Mouse (Mus musculus) MEL (cell line): ENCODE measurements around the gene Znfx1.

Experiments used
- CHD1 ChIP-seq: IDR thresholded peaks from 2 replicates; pipeline ENCODE4 v1.6.1; 2012; ENCODE audit warnings: low read depth, mild to moderate bottlenecking, inconsistent platforms, low read length, improper control_type of control experiment
- CTCF ChIP-seq, 3 experiments: IDR thresholded peaks in 2 of 3; conservative IDR thresholded peaks in 1 of 3; 2 replicates each; pipeline ENCODE4 v1.5.1; 2011 to 2012; ENCODE audit warnings: low read length in 3 of 3, low read depth in 2 of 3, mild to moderate bottlenecking in 2 of 3, improper control_type of control experiment in 1 of 3, inconsistent platforms in 1 of 3, mixed read lengths in 1 of 3, moderate library complexity in 1 of 3; ENCODE audit not compliant: control insufficient read depth in 1 of 3, insufficient read depth in 1 of 3, poor library complexity in 1 of 3, severe bottlenecking in 1 of 3
- E2F4 ChIP-seq: IDR thresholded peaks from 2 replicates; pipeline ENCODE4 v1.6.1; 2011; ENCODE audit warnings: low read depth, low read length, improper control_type of control experiment, borderline replicate concordance
- EP300 ChIP-seq, 2 experiments: IDR thresholded peaks; 2 replicates each; pipeline ENCODE4 v1.6.1; 2011; ENCODE audit warnings: improper control_type of control experiment in 2 of 2, low read length in 2 of 2, low read depth in 1 of 2, mild to moderate bottlenecking in 1 of 2
- ETS1 ChIP-seq: IDR thresholded peaks from 2 replicates; pipeline ENCODE4 v1.6.1; 2012; ENCODE audit warnings: low read depth, mild to moderate bottlenecking, inconsistent platforms, low read length, improper control_type of control experiment, moderate library complexity
- MAFK ChIP-seq: IDR thresholded peaks from 2 replicates; pipeline ENCODE4 v1.6.1; 2011; ENCODE audit warnings: low read depth, mild to moderate bottlenecking, low read length, improper control_type of control experiment, borderline replicate concordance
- POLR2A ChIP-seq, 2 experiments: IDR thresholded peaks; 2 replicates each; pipeline ENCODE4 v1.6.1; 2011 to 2012; ENCODE audit warnings: low read length in 2 of 2, mild to moderate bottlenecking in 2 of 2, control low read depth in 1 of 2, improper control_type of control experiment in 1 of 2, low read depth in 1 of 2, moderate library complexity in 1 of 2; ENCODE audit not compliant: control insufficient read depth in 1 of 2, insufficient read depth in 1 of 2, poor library complexity in 1 of 2
- POLR2AphosphoS5 ChIP-seq: IDR thresholded peaks from 2 replicates; pipeline ENCODE4 v1.6.1; 2012; ENCODE audit warnings: low read depth, borderline replicate concordance, mild to moderate bottlenecking, inconsistent platforms, low read length, moderate library complexity, mixed read lengths
- SIN3A ChIP-seq: IDR thresholded peaks from 2 replicates; pipeline ENCODE4 v1.6.1; 2012; ENCODE audit warnings: low read length, improper control_type of control experiment, inconsistent platforms
- SMC3 ChIP-seq: IDR thresholded peaks from 2 replicates; pipeline ENCODE4 v1.6.1; 2011; ENCODE audit warnings: low read depth, low read length, improper control_type of control experiment
- USF1 ChIP-seq: IDR thresholded peaks from 2 replicates; pipeline ENCODE4 v1.6.1; 2014; ENCODE audit warnings: low read depth, mild to moderate bottlenecking, inconsistent platforms, low read length, improper control_type of control experiment, moderate library complexity
- ZNF384 ChIP-seq: IDR thresholded peaks from 2 replicates; pipeline ENCODE4 v1.6.1; 2012; ENCODE audit warnings: low read depth, mild to moderate bottlenecking, inconsistent platforms, low read length, improper control_type of control experiment

DNA sequence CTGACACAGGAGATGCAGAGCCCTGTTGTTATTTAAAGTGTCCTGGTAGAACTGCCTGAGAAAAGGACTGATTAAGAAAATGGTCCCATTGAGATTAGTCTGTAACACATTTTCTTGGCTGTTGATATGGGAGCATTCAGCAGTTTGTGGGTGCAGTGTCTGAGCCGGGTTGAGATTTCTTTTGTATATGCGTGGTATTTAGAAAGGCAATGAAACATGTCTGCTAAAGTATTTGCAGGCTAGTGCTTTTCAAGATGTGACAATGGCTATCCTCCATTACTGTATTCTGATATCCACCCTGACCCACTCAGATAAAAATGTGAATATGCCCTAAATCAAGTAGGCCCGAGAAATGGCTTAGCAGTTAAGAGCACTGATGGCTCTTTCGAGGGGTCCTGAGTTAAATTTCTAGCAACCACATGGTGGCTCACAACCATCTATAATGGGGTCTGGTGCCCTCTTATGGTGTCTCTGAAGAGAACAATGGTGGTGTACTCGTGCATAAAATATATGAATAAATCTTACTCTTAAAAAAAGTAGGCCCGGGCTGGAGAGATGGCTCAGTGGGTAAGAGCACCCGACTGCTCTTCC is 1.2 kb upstream of the Znfx1 start:
- TF ChIP-seq EP300 (IDR thresholded peaks at IDR 0.05; ENCODE audit: low read depth in 1 of 2, low read length in 2 of 2) (no peak), POLR2AphosphoS5 (no peak), CTCF (IDR thresholded peaks at IDR 0.05 in 2 of 3, conservative IDR thresholded peaks at IDR 0.05 in 1 of 3; ENCODE audit: control insufficient read depth in 1 of 3, insufficient read depth in 1 of 3, low read depth in 2 of 3, low read length in 3 of 3, poor library complexity in 1 of 3, severe bottlenecking in 1 of 3) (no peak), CHD1 (no peak), POLR2A (IDR thresholded peaks at IDR 0.05; ENCODE audit: control insufficient read depth in 1 of 2, insufficient read depth in 1 of 2, low read depth in 1 of 2, low read length in 2 of 2, poor library complexity in 1 of 2) (no peak; a peak in 1 of 4 replicates), ZNF384 (no peak), SMC3 (no peak), USF1 (no peak), MAFK (no peak), E2F4 (no peak), ETS1 (no peak), SIN3A (no peak)
